Mouse (Mus musculus) heart, postnatal 0 days (tissue): Measurements from ENCODE around the gene Cdc26.

Experiments
- CTCF ChIP-seq: IDR thresholded peaks from 2 replicates; pipeline ENCODE4 v1.5.1; 2016; ENCODE audit warnings: antibody characterized with exemption, control low read depth, low read depth
- EP300 ChIP-seq: IDR thresholded peaks from 2 replicates; pipeline ENCODE4 v1.6.1; 2016; ENCODE audit warnings: antibody characterized with exemption, low read depth

GRCm38 (mm10) chr4:62439793-62440192, 31.4 kb upstream of the Cdc26 start:
- no peak for TF ChIP-seq CTCF
- no peak for TF ChIP-seq EP300
